Mouse (Mus musculus) lung, embryonic 14.5 days (tissue): ENCODE results near the gene Id3. TPM values are rescaled to one million over a fixed set of nuclear protein-coding genes. Genes with fewer than 3 reads are reported as not detected.

Experiments used
- ATAC-seq: fragments of 200-750 bp; cut with Nextera tagmentation; 2 replicates; pipeline ENCODE4 v1.8.0; 2017; ENCODE audit warnings: mild to moderate bottlenecking, moderate TSS enrichment, moderate library complexity; ENCODE audit not compliant: insufficient read depth
- DNase-seq: peaks from one replicate; pipeline ENCODE4 v3.0.0-alpha.2; 2015
- H3K27ac ChIP-seq: fragments of 300-500 bp; sonication (generic); 2 replicates; pipeline ENCODE4 v1.5.1; 2014; ENCODE audit warnings: low read depth, mild to moderate bottlenecking, moderate library complexity
- H3K27me3 ChIP-seq: fragments of 300-500 bp; sonication (generic); 2 replicates; pipeline ENCODE4 v1.6.1; 2014; ENCODE audit warnings: low read length, control low read depth; ENCODE audit not compliant: insufficient read depth
- H3K36me3 ChIP-seq: fragments of 300-500 bp; sonication (generic); 2 replicates; pipeline ENCODE4 v1.6.1; 2014; ENCODE audit warnings: control low read depth; ENCODE audit not compliant: insufficient read depth
- H3K4me1 ChIP-seq: fragments of 300-500 bp; sonication (generic); 2 replicates; pipeline ENCODE4 v1.6.1; 2014; ENCODE audit warnings: antibody characterized with exemption, control low read depth; ENCODE audit not compliant: insufficient read depth
- H3K4me2 ChIP-seq: fragments of 300-500 bp; sonication (generic); 2 replicates; pipeline ENCODE4 v1.6.1; 2014; ENCODE audit warnings: mild to moderate bottlenecking
- H3K4me3 ChIP-seq: fragments of 300-500 bp; sonication (generic); 2 replicates; pipeline ENCODE4 v1.5.1; 2014; ENCODE audit warnings: low read depth, low read length
- H3K9ac ChIP-seq: fragments of 300-500 bp; sonication (generic); 2 replicates; pipeline ENCODE4 v1.6.1; 2014
- H3K9me3 ChIP-seq: fragments of 300-500 bp; sonication (generic); 2 replicates; pipeline ENCODE4 v1.6.1; 2016; ENCODE audit warnings: low read depth, low read length, control low read depth
- CTCF ChIP-seq: IDR thresholded peaks from 2 replicates; pipeline ENCODE4 v1.5.1; 2016; ENCODE audit warnings: antibody characterized with exemption, low read depth
- WGBS: fragments of 180-500 bp; shearing (Covaris S2); extraction: QIAGEN DNeasy Blood & Tissue Kit; methylation state at CpG from one replicate; pipeline ENCODE4 v1.1.7; 2014; 5-methylcytosine and 5-hydroxymethylcytosine counted together
- polyA plus RNA-seq: library from polyadenylated mRNA; unstranded; fragments of >200 nt; fragmentation: Nextera tagmentation; extraction: Ambion mirVana; gene quantifications from 2 replicates; pipeline ENCODE4 v1.2.1, GENCODE M21; 2014

The Id3 gene
- polyA plus RNA-seq, 1 experiment from 2014 or later = 469 TPM

GRCm38 (mm10) chr4:136186739-136187472 lies 43.6 kb downstream of the Id3 start:
- H3K36me3 ChIP-seq = peaks cover 27% of the 10 kb centered on the region; the same call in 1 of the 2 replicates
- DNase-seq (peak; percentile 77), ATAC-seq (peak; percentile 69)

GRCm38 (mm10) chr4:136188973-136189737 lies 45.9 kb downstream of the Id3 start:
- DNase-seq (no peak), ATAC-seq (no peak)
- peak; percentile 38 for TF ChIP-seq CTCF
- peaks cover 31% of the 10 kb centered on the region for H3K36me3 ChIP-seq
- no peak overlapping the region for H3K27ac ChIP-seq
- H3K9ac ChIP-seq = no peak overlapping the region
- H3K4me2 ChIP-seq = no peak overlapping the region; the same call in 1 of the 2 replicates
- H3K4me1 ChIP-seq = no peaks in the 10 kb centered on the region
- H3K27me3 ChIP-seq = no peaks in the 10 kb centered on the region
- WGBS = 77% methylated on average over 6 of the region's 6 CpGs
- H3K9me3 ChIP-seq = no peaks in the 10 kb centered on the region
- H3K4me3 ChIP-seq = no peak overlapping the region

More at GRCm38 (mm10) chr4:136186739-136187472, 43.6 kb downstream of the Id3 start:
- 48% methylated on average over 23 of the region's 23 CpGs for WGBS
- Histone ChIP-seq H3K27ac (peak overlapping the region; percentile 32; the same call in 1 of the 2 replicates), H3K4me1 (no peaks in the 10 kb centered on the region), H3K4me3 (no peak overlapping the region), H3K9me3 (no peaks in the 10 kb centered on the region), H3K27me3 (no peaks in the 10 kb centered on the region), H3K4me2 (peak overlapping the region; percentile 29; the same call in 1 of the 2 replicates), H3K9ac (no peak overlapping the region)
- no peak for TF ChIP-seq CTCF

- Histone ChIP-seq H3K4me1 (no peaks in the 10 kb centered on the region), H3K27ac (no peak overlapping the region), H3K9me3 (no peaks in the 10 kb centered on the region), H3K9ac (no peak overlapping the region), H3K36me3 (peaks cover 32% of the 10 kb centered on the region), H3K4me3 (no peak overlapping the region), H3K4me2 (no peak overlapping the region; the same call in 1 of the 2 replicates), H3K27me3 (no peaks in the 10 kb centered on the region)
- DNase-seq = no peak
- TF ChIP-seq CTCF = no peak
- WGBS = 72% methylated on average over 8 of the region's 8 CpGs
- ATAC-seq = 0 out of 2 replicates have a peak, but pooled peaks have one; percentile 36
Observed at GRCm38 (mm10) chr4:136189912-136190311, 46.6 kb downstream of the Id3 start.

GRCm38 (mm10) chr4:136193571-136193970 lies 50.3 kb downstream of the Id3 start:
- Histone ChIP-seq H3K4me3 (no peak overlapping the region), H3K9me3 (no peaks in the 10 kb centered on the region), H3K27me3 (no peaks in the 10 kb centered on the region), H3K36me3 (peaks cover 27% of the 10 kb centered on the region), H3K4me2 (no peak overlapping the region), H3K27ac (no peak overlapping the region), H3K9ac (no peak overlapping the region), H3K4me1 (no peaks in the 10 kb centered on the region)
- ATAC-seq (no peak), DNase-seq (no peak)
- no peak for TF ChIP-seq CTCF
- WGBS = 64% methylated on average over 3 of the region's 3 CpGs

- no peak overlapping the region for H3K4me2 ChIP-seq
- DNase-seq = no peak
Observed at GRCm38 (mm10) chr4:136195029-136195428, 51.7 kb downstream of the Id3 start.

More at GRCm38 (mm10) chr4:136195029-136195428, 51.7 kb downstream of the Id3 start:
- ATAC-seq = no peak
- H3K9me3 ChIP-seq = no peaks in the 10 kb centered on the region
- no peak overlapping the region for H3K4me3 ChIP-seq
- H3K9ac ChIP-seq = no peak overlapping the region
- no peak for TF ChIP-seq CTCF
- H3K27me3 ChIP-seq = no peaks in the 10 kb centered on the region
- peaks cover 22% of the 10 kb centered on the region for H3K36me3 ChIP-seq
- no peaks in the 10 kb centered on the region for H3K4me1 ChIP-seq
- 17% methylated on average over 7 of the region's 7 CpGs for WGBS
- H3K27ac ChIP-seq = no peak overlapping the region

Other genes with a start within 250 kb of the Id3 start
- gene Cnr2, start 248.1 kb upstream of the Id3 start, polyA plus RNA-seq = 0.71 and 0.73 TPM in 2 replicates
- 65.1 and 72.7 TPM in 2 replicates for gene Fuca1, start 222.8 kb upstream of the Id3 start, polyA plus RNA-seq
- 71.7 and 78.1 TPM in 2 replicates for gene Hmgcl, start 197.0 kb upstream of the Id3 start, polyA plus RNA-seq
- gene Gale, start 179.8 kb upstream of the Id3 start, polyA plus RNA-seq = 27.0 and 30.3 TPM in 2 replicates
- gene Lypla2, start 170.9 kb upstream of the Id3 start, polyA plus RNA-seq = 117 and 132 TPM in 2 replicates
- 54.6 and 61.5 TPM in 2 replicates for gene Pithd1, start 156.2 kb upstream of the Id3 start, polyA plus RNA-seq
- 41.8 and 42.5 TPM in 2 replicates for gene Eloa, start 121.7 kb upstream of the Id3 start, polyA plus RNA-seq
- 548 and 564 TPM in 2 replicates for gene Rpl11, start 90.1 kb upstream of the Id3 start, polyA plus RNA-seq
- 5.5 and 6.5 TPM in 2 replicates for gene E2f2, start 28.9 kb downstream of the Id3 start, polyA plus RNA-seq
- 4.4 and 5.4 TPM in 2 replicates for gene Asap3, start 62.9 kb downstream of the Id3 start, polyA plus RNA-seq
- gene Tcea3, start 104.2 kb downstream of the Id3 start, polyA plus RNA-seq = 12.0 and 14.3 TPM in 2 replicates
- gene Zfp46, start 141.2 kb downstream of the Id3 start, polyA plus RNA-seq = 27.7 and 31.2 TPM in 2 replicates
- 181 and 202 TPM in 2 replicates for gene Hnrnpr, start 167.4 kb downstream of the Id3 start, polyA plus RNA-seq